Mouse (Mus musculus) lung, adult 2 months (tissue): ENCODE results near the gene Gm1604a.
"Not testable (repeated sequence)": the region's sequence is repeated elsewhere in the genome, so short reads cannot be mapped to it uniquely, and the experiment has no call there.

ENCODE experiments used
- CTCF ChIP-seq: fragments of 200-500 bp; IDR thresholded peaks from 2 replicates; pipeline ENCODE4 v1.5.1; 2011; ENCODE audit warnings: mild to moderate bottlenecking, low read length, control low read depth; ENCODE audit not compliant: insufficient read depth
- POLR2A ChIP-seq: fragments of 200-500 bp; IDR thresholded peaks from 2 replicates; pipeline ENCODE4 v1.6.1; 2011; ENCODE audit warnings: low read depth, mild to moderate bottlenecking, control low read depth, low read length, borderline replicate concordance; ENCODE audit errors: extremely low read depth

DNA sequence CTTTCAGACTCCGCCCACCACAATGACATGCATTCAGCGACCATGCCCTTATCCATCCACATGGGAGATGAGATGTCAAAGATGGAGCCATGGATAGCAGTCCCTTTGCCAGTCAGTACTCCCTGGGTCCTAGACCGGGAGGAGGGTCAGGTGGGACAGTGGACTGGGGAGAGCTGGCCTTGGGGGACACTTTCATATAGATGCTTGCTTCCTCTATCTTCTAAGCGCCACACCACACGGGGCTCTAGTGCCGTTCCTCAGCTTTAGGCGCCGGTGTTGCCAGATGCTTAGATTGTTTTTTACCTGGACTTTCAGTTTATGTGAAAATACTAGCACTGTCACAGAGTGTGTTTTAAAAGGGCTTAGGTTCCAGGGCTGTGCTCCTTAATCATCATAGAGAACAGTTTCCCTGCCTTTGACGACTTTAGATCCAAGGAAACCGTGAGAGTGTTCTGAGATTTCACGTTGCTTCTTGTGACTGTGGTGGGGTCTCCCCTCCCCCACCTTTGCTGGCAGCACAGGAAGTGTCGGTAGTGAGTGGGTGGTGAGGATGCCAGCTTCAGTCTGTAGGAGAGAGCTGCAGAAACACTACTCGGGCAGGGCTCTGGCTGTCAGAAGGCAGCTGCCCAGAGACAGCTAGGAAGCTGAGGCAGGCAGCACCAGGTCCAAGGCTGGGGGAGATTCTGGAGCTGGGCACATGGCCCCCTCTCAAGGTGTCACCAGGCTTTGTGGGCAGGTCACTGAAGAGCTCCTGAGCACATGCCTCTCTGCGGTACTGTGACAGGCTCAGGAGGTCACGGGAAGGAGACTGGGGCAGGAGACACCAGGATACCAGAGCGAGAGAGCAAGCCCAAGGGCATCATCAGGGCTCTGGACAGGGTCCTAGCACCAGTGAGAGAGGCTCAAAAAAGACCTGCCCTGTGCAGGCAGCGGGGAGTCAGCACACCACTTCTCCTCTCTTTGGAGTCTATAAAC is 8.1 kb downstream of the Gm1604a start:
- not testable (repeated sequence) for TF ChIP-seq CTCF, POLR2A
